Mouse (Mus musculus) embryonic fibroblast, embryonic 13.5 days (primary cell): ENCODE results near the gene Cxcr6.

ENCODE experiments used
- CTCF ChIP-seq: IDR thresholded peaks from 2 replicates; pipeline ENCODE4 v1.5.1; 2011; ENCODE audit warnings: mild to moderate bottlenecking, control low read depth, low read length, moderate library complexity, borderline replicate concordance; ENCODE audit not compliant: insufficient read depth
- POLR2A ChIP-seq: IDR thresholded peaks from 2 replicates; pipeline ENCODE4 v1.6.1; 2011; ENCODE audit warnings: low read depth, mild to moderate bottlenecking, control low read depth, low read length, moderate library complexity

DNA sequence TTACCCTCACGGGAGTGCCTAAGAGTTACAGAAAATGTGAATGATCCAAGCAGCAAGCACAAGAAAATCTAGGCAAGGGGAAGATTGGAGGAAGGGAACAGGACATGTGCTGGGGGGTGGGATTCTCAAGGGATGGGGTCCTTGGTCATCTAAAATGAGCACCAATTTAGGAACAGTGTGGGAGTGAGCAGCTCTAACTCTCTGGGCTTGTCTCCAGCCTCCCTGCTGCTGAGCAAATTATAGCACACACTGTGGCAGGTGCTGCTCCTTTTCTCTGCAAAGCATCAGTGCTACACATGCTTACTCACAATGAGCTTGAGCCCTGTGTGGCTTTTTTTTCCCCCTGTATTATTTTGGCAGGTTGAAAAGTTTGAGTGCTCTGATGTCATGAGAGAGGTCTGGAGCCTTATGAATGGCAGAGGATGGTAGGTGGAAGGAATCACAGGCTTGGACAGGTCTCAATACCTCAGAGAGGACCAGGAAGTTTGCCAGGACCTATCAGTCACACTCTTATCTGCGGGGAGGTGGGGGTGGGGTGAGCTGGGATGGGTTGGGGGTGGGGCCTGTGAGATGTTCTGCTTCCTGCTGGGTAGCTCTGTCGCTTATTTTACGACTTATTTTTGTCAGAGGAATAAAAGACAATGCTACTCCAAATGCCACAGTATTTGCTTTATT, 17.3 kb upstream of the Cxcr6 start:
- no peak for TF ChIP-seq POLR2A
- no peak for TF ChIP-seq CTCF
